Mouse (Mus musculus) testis, postnatal 10 days (tissue): ENCODE measurements around the gene Synpo2.
"Not testable (repeated sequence)": the region's sequence is repeated elsewhere in the genome, so short reads cannot be mapped to it uniquely, and the experiment has no call there.

Experiments used
- DNase-seq: peaks from one replicate; pipeline ENCODE4 v3.0.0; 2021; ENCODE audit warnings: low spot score

Synpo2 gene

GRCm38 (mm10) chr3:123131151-123131756 is 104.7 kb downstream of the Synpo2 start:
- DNase-seq, result no peak

DNA sequence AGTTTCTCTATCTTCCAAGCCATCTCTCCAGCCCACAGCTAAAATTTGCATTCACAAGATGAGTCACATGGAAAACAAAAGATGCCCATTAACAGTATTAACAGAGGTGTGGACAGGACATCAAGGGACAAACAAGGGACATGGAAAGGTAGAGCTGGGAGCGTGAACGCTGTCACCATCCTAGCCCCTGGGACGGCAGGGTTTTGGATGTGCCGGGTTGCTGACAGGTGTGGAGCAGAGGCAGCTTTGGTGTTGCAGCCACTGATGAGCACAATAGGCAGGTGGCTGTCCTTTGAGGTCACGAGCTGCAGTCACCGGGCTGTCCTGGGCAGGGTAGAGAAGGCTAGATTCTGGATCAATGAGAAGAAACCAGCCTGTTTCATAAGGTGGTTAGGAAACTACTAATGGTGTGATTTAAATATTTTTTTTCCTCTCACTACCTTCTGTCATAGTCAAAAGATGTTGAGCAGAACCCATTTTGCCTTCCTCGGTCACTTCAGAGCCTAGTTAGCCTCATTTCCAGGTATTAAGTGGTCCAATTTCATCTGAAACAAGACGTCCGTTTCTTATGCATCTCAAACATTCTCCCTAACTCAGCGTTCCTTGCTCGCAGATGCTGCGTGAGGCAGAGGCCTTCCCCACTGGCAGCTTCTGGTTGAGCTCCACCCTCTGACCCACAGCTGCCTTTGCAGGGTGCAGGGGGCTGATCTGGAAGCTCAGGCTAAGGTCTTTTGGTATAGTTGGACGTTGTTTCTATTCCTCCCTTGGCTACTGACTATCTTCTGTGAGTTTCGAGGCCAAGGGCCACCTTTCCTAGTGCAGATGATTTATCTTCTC is 105.4 kb downstream of the Synpo2 start:
- no peak for DNase-seq

- DNase-seq, result no peak
These were observed 107.2 kb downstream of the Synpo2 start for GRCm38 (mm10) chr3:123128781-123129180.

DNA sequence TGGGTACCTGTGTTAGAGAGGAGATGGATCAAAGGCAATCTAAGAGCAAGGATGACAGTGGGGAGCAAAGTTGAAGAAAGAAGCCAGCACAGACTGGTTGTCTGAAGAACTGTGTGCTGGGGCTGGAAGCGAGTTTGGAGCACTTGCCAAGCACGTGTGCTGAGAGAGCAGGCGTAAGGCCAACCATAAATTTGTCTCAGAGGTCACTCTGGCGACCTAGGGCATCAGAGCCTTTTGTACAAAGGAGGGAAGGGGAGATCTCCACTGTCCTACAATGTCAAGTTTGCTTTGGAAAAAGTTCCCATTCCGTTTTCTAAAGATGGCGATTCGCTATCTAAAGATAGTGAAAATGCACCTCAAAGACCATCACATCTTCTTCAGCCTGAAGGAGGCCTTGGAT is 107.9 kb downstream of the Synpo2 start:
- no peak for DNase-seq

- not testable (repeated sequence) for DNase-seq
These were observed 109.2 kb downstream of the Synpo2 start for GRCm38 (mm10) chr3:123126741-123127140.

- DNase-seq, result no peak
These were observed 112.1 kb downstream of the Synpo2 start for GRCm38 (mm10) chr3:123123817-123124216.

GRCm38 (mm10) chr3:123122151-123123030 is 113.6 kb downstream of the Synpo2 start:
- DNase-seq, result no peak

DNA sequence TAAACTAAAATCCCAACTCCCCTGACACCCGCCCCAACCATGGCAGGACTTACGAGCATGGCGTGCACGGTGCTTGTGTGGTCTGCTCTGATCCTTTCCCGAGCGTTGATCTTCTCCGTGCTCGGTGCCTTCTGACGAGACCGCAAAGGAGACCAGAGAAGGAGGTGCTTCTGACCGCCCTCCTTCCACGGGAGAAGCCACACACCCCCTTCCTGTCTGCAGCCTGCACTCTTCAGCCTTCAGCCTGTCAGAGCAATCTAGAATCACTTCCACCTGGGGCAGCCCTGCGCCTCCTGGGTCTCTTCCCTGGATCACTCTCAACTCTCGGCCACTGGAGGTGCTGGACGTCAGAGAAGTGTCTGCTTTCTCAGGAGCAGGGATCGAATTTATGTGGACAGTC is 119.0 kb downstream of the Synpo2 start:
- no peak for DNase-seq

- no peak for DNase-seq
These were observed 120.0 kb downstream of the Synpo2 start for GRCm38 (mm10) chr3:123115770-123116527.

- no peak for DNase-seq
These were observed 121.8 kb downstream of the Synpo2 start for GRCm38 (mm10) chr3:123114001-123114635.

DNA sequence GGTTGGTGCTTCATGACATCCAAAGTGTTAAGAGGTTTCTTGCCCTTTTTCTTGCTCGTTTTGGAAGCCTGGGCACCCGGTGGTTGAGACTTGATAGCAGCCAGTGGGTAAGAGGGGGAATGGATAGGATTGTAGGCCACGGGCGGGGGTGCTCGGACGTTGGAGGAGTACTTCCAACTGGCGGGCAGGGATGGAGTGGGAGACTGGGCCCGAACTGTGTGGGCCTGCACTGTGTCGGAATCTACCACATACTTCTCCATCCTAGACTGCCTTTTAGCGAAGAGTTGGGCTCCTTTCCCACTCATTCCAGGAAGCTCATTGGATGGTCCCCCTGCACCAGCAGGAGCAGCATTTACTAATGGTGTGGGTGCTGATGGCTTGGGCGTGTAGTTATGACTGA is 123.2 kb downstream of the Synpo2 start:
- no peak for DNase-seq

GRCm38 (mm10) chr3:123111071-123111711 is 124.8 kb downstream of the Synpo2 start:
- DNase-seq, result no peak

GRCm38 (mm10) chr3:123107830-123108549 is 128.0 kb downstream of the Synpo2 start:
- no peak for DNase-seq

- no peak for DNase-seq
These were observed 131.6 kb downstream of the Synpo2 start for GRCm38 (mm10) chr3:123104325-123104724.

- DNase-seq, result peak; percentile 89
These were observed 132.6 kb downstream of the Synpo2 start for GRCm38 (mm10) chr3:123103151-123103860.

GRCm38 (mm10) chr3:123101761-123102160 is 134.2 kb downstream of the Synpo2 start:
- no peak for DNase-seq

- DNase-seq, result no peak
These were observed 140.8 kb downstream of the Synpo2 start for GRCm38 (mm10) chr3:123095111-123095510.

DNA sequence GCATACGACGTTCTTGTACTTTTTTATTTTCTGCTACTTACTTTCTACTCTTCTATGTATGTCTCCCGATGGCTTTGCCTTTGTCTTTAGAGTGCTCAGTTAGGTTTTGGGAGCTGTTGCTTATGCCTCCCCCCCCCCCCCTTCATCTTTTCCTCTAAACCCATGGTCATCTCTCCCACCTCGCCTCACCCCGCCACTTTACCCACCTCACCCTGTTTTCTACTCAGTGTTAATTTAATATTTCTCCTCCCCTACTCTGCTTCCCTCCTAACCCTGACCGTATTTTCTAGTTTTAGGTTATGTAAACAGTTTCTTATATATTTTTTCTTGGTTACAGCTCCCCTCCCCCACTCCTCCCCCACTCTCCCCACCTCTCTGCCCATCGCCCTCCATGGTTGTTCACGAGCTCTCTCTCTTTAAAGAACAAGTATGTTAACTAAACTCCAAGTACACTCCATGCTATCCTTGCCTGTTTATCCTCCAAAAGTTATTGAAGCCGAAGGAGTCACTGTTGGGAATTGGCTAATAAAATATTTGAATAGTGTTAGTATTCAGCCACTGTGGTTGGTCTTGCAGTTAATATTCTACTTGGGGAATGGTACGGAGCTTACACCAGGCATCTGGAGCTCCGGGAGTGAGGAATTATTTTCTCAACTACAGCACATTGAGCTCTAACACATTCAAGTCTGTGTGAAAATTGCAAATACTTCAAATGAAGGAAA is 142.1 kb downstream of the Synpo2 start:
- DNase-seq, result peak; percentile 25
